Mouse (Mus musculus) layer of hippocampus, adult 9-11 months (tissue): ENCODE results near the gene Lsm11.

Experiments used
- DNase-seq: peaks from one replicate; pipeline ENCODE4 v3.0.0; 2022

Gene Lsm11

DNA sequence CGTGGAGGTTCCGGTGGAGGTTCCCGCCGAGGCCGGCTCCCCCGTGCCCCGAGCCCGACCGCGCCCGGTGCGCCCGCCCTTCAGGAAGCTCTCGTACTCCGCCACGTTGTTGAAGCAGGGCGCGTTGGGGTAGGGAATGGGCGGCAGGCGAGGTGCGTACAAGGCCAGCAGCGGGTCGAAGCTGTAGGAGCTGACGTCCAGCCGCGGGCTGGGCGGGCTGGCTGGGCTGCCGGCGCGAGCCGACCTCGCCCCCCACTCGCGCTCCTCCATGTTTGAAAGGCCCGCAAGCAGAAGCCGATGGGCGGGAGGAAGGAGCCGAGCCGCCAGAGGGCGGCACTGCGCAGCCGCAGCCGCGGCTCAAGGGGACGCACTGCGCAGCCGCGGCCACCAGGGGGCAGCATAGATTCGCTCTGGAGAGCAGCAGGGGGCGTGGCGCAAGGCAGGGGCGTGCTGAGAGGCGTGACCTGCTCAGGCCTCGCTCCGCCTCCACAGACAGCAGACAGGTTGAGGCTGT, at the start of gene Lsm11:
TSS of gene Lsm11 (minus strand) at position 293 of the 514 bp plus-strand sequence.
- peak; percentile 94 for DNase-seq

GRCm38 (mm10) chr11:45992087-45992486, 47.4 kb upstream of the Lsm11 start:
- no peak for DNase-seq

- no peak for DNase-seq
These were observed 46.9 kb upstream of the Lsm11 start for GRCm38 (mm10) chr11:45991604-45992003.

- DNase-seq = no peak
These were observed 36.1 kb upstream of the Lsm11 start for GRCm38 (mm10) chr11:45980893-45981253.

- peak; percentile 41 for DNase-seq
These were observed 35.5 kb upstream of the Lsm11 start, which contains the start of gene Sox30 for GRCm38 (mm10) chr11:45979946-45980892. Gene Sox30, plus strand, starts transcription at chr11:45980310.

DNA sequence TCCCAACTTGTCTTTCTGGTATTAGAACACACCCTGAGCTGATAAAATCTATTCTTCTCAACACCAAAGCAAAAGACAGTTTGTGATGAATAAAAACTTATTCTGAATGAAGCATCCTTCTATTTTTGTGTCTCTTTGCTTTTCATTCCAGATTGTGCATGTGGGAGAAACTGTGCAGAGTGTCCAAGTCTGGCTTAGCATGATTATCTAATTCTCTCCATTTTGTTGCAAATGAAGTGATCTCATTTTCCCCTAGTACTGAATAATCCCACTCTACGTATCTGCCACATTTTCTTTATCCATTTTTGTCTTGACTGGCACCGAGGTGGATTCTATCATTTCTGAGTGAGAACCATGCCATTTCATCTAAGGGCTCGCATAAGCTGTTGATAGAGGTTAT, 31.3 kb upstream of the Lsm11 start:
- peak; percentile 56 for DNase-seq

GRCm38 (mm10) chr11:45974466-45974865, 29.7 kb upstream of the Lsm11 start:
- DNase-seq = no peak

DNA sequence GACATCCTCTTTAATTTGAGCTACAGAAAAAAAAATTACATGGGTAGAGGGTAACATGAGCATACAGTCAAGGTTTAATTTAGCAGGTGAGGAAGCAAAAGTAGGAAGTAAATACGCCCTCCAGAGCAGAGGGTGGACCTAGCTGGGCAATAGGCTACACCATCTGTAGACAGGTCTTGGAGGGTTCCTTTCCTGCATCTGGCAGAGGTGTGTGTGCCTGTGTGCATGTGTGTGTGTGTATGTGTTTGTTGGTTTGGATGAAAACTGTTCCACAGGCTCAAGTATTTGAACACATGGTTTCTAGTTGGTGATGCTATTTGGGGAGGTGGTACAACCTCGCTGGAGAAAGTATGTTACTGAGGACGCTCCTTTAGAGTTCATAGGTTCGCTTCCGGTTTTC, 28.9 kb upstream of the Lsm11 start:
- no peak for DNase-seq

DNA sequence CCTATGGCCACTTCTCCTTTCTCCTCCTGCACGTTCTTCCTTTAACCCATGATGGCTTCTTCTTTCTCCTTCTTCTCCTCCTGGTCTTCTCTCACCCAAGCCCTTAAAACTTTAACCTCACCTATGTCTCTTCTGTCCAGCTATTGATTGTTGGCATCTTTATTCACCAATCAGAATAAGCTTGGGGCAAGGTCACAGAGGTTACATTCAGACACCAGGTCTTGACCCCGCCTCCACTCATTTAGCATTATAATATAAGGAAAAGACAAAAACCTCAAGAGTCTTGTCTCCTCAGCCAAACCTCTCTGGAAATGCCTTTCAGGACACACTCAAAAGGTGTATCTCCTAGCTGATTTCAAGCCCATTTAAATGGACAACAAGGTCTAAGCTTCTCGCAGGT, 23.7 kb upstream of the Lsm11 start:
- no peak for DNase-seq

DNA sequence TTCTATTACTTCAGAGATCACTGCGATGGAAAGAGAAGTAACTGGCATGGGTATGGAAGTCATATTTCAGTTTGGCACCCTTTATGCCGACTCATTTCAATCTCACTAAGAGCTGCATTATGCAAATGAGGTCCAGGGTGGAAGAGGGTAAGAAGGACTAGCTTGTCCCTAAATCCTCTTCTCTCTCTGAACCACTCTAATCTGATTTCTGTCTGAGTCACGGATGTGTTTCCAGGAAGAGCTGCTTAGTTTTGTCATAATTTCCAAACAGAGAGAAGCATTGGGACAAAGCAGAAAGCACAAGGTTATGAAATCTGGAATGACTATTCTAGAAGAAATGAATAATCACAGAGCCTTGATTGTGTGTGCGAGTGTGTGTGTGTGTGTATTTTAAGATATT, 22.2 kb upstream of the Lsm11 start:
- DNase-seq = no peak

DNA sequence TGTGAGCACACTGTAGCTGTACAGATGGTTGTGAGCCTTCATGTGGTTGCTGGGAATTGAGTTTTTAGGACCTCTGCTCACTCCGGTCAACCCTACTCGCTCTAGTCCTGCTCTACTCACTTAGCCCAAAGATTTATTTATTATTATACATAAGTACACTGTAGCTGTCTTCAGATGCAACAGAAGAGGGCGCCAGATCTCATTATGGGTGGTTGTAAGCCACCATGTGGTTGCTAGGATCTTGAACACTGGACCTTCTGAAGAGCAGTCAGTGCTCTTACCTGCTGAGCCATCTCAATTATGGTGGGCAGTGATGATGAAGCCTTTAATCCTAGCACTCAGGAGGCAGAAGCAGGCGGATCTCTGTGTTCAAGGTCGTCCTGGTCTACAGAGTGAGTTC, 15.3 kb upstream of the Lsm11 start:
- no peak for DNase-seq

GRCm38 (mm10) chr11:45959598-45959997, 14.9 kb upstream of the Lsm11 start:
- DNase-seq = no peak

GRCm38 (mm10) chr11:45955127-45955627, 10.4 kb upstream of the Lsm11 start, which contains the start of gene Thg1l:
Gene Thg1l, minus strand, starts transcription at chr11:45955494.
- peak; percentile 93 for DNase-seq

- peak; percentile 65 for DNase-seq
These were observed 2.8 kb upstream of the Lsm11 start for GRCm38 (mm10) chr11:45947491-45947890.

DNA sequence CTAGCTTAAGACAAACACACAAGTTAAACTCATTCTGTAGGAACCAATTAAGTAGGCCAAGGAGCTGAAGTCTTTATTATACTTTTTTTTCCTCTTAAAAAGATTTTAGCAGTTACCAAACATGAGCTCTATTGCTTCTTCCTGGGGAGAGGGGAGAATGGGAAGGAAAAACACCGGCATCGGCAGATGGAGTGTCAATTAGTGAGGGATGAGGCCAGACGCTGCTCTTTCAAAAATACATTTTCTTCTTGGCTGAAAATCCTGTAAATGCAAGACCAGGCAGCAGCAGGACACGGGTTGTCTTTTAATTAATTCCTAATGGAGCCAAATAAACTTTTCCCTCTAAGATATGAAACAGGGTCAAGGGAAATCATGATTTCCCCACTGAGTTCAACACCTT, 2.1 kb upstream of the Lsm11 start:
- DNase-seq = no peak

DNA sequence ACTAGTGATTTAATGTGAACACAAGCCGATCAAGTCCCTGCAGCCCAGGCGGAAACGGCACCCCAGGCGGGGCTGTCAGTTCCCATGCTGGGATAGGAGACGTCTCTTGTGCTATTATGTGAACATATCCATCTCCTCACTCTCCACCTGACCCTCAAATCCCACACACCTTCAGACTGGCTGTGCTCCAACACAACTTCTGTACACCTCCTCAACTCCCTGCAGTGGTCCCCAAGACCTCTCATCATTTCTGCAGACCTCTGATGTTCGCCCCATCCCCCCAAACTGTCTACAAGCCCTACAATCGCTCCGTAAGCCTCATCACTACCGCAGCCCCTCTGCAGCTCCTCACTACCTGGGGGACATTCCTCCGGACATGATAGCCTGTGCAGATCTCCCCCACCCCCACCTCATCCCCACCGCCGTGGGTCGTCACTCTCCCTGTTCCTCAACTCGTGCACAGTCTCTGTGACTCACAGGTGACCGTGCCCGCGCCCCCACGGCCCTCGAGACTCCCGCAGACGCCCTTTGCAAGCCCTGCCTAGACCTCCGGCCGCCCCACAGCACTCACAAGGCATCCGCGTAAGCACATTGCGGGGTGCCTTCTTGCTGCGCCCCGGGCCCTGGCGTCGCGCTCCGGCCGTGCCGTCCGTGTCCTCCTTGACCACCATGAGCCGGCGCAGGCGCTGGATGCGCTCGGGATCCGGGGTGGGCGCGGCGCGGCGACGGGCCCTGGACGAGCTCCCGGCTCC, 668 bp downstream of the Lsm11 start:
- no peak for DNase-seq

DNA sequence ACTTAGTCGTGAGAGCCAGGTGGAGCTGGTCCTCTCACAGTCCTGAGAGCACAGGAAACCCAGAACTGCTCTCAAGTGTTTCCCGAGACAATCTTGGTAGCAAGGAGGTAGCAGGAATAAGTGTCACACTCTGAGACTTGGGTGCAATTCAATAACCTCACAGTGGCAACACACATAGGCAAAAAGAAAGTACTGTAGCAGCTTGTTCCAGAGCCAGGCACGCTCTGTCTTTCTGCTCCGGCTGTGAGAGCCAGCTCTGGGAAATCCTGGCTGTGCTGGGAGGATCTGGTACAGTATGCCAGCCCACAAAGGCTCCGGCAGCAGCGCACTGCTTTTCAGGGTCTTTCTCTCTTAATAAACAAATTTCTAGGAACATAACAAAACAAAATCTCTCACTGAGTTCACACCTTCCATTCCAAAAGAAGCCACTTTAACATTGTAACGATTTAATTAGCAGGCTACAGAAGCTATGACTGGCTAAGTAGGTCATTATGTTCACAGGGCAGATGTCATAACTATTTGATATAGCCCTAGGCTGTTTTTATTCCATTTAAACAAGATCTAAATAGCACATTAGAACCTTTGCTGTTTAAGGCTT, 1.5 kb downstream of the Lsm11 start:
- DNase-seq = peak; percentile 40

DNA sequence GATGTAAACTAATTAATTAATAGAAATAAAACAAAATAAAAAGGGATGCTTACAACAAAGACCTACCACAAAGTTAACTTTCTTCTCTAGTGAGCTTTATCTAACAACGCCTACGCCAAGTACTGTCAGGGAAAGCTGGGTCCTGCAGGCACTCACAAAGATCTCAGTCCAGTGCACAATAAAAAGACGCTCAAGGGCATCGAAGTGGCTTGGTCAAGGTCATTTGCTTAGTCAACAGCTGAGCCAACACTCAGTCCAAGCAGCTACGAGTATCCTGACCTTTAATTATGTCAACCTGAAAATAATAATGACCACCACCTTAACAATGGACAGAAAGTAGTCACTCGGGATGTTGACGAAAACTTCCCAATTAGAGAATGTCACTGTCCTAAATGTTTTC, 2.5 kb downstream of the Lsm11 start:
- DNase-seq = no peak

- no peak for DNase-seq
These were observed 5.8 kb downstream of the Lsm11 start for GRCm38 (mm10) chr11:45938917-45939316.

GRCm38 (mm10) chr11:45937478-45937877, 7.3 kb downstream of the Lsm11 start:
- DNase-seq = no peak

- DNase-seq = no peak
These were observed 12.0 kb downstream of the Lsm11 start for GRCm38 (mm10) chr11:45932771-45933170.

GRCm38 (mm10) chr11:45929541-45929940, 15.2 kb downstream of the Lsm11 start:
- no peak for DNase-seq

DNA sequence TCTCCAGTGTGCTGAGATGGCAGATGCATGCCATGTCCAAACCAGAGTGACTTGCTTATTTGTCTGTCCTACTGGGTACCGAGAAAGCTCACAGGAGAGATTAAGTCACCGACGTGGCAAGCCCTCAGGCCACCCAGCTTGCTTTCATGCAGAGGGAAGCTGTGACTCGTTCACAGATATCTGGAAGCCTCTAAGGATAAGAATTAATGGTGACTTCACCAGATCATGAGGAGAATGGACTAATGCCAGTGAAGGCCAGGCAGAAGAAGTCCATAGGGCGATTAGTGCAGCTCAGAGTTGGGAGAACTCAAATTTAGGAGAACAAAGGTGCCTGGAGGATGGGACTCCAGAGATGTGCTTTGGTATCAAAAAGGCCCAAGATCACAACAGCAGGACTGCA, 17.3 kb downstream of the Lsm11 start:
- no peak for DNase-seq
